Mouse (Mus musculus) mouse trophoblast stem cell (cell line): ENCODE measurements around the gene Snu13.

Source experiments
- in situ Hi-C, 2 experiments: fragments of 300-500 bp; cut with MseI, MboI; formaldehyde crosslinking; loops; 2 replicates in 1 of 2; 3 replicates in 1 of 2; pipeline ENCODE4 v1.15.1; 2025

Gene Snu13

GRCm38 (mm10) chr15:82047080-82047883 is at the start of gene Snu13:
TSS of gene Snu13 (minus strand) at chr15:82047598.
- in situ Hi-C loops = no loop called here

GRCm38 (mm10) chr15:82091061-82091460 is 43.7 kb upstream of the Snu13 start:
- in situ Hi-C loops = no loop called here

DNA sequence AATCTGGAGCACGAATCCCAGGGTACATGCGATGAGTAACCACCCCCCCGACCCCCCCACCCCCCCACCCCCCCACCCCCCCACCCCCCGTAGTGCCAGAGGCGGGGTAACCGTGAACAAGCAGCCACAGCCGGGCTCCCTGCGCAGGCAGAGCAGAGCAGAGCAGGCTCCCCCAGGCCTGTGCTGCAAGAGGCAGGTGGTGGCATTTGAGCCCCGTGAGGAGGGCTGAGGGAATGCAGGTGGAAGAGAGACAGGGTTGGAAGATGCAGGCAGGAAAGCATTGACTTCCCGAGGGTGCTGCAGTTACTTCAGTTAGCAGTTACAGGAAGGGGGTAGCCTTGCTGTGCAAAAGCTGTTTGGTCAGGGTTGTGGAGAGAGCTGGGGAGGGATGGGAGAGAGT is 39.9 kb upstream of the Snu13 start:
- in situ Hi-C loops = no loop called here

GRCm38 (mm10) chr15:82086131-82086530 is 38.7 kb upstream of the Snu13 start:
- in situ Hi-C loops = no loop called here

DNA sequence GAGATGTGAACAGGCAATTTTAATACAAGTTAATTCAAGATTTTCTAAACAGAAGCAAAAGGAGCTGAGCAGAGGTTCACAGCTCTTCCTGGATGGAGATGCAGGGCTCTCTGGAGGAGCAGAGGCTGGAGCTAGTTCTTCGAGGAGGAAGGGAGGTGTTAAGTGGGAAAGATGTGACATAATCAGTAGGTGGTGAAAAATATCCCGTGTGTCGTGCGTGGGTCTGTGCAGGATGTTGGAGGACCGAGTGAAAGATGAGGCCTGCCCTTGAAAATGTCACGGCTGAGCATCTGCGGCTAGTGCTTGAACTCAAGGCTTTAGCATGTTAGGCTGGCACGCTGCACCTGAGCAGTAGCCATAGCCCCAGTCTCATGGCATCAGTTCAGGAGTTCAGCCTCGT is 38.2 kb upstream of the Snu13 start:
- in situ Hi-C loops = no loop called here

GRCm38 (mm10) chr15:82081161-82081560 is 33.8 kb upstream of the Snu13 start:
- in situ Hi-C loops = no loop called here

GRCm38 (mm10) chr15:82079883-82080282 is 32.5 kb upstream of the Snu13 start:
- in situ Hi-C loops = no loop called here

- in situ Hi-C loops = no loop called here
Measured at GRCm38 (mm10) chr15:82073490-82073889, 26.1 kb upstream of the Snu13 start.

DNA sequence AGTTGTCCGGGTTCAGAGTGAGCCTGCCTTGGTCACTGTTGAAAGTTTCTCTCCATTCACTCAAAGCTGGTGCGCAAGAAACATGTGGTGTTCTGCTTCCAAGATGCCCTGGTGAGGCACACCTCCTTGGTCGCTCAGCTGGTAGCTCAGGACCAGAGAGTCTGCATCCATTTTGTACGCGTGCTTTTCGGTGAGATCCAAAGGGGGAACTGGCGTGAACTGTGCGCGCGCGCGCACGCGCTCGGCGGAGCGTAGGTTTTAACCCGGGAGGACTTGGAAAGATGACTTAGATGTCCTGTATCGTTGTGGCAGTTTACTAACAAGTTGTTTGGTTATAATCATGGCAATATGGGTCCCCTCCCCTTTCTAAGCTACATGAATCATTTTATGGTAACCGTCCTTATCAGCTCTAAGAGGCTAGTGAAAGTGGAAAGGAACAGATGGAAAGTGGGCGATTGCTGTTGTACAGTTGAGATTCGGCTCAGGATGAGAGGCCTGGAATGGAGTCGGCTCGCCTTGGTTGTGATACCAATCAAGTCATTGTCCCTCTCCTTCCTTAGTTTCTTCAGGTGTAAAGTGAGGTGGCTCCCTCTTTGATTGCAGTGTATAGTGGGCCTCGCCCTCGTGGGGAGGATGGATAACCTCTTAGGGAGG is 24.5 kb upstream of the Snu13 start:
- in situ Hi-C loops = no loop called here

GRCm38 (mm10) chr15:82069898-82070297 is 22.5 kb upstream of the Snu13 start, which contains the start of gene Mei1:
TSS of gene Mei1 (plus strand) at chr15:82069996.
- in situ Hi-C loops = loop anchor here (5.0 to 10.0 kb wide), 2 partner anchors 37 to 165 kb away; no protein-coding TSS in a partner anchor

- in situ Hi-C loops = loop anchor here (5.0 to 10.0 kb wide), 2 partner anchors 42 to 169 kb away; no protein-coding TSS in a partner anchor
Measured at GRCm38 (mm10) chr15:82065511-82065910, 18.1 kb upstream of the Snu13 start.

GRCm38 (mm10) chr15:82063909-82064308 is 16.5 kb upstream of the Snu13 start:
- in situ Hi-C loops = loop anchor here (5.0 to 10.0 kb wide), 2 partner anchors 48 to 171 kb away; no protein-coding TSS in a partner anchor

GRCm38 (mm10) chr15:82058719-82059201 is 11.4 kb upstream of the Snu13 start, which contains the start of gene 4930407I10Rik:
TSS of gene 4930407I10Rik (plus strand) at chr15:82059151.
- in situ Hi-C loops = no loop called here

DNA sequence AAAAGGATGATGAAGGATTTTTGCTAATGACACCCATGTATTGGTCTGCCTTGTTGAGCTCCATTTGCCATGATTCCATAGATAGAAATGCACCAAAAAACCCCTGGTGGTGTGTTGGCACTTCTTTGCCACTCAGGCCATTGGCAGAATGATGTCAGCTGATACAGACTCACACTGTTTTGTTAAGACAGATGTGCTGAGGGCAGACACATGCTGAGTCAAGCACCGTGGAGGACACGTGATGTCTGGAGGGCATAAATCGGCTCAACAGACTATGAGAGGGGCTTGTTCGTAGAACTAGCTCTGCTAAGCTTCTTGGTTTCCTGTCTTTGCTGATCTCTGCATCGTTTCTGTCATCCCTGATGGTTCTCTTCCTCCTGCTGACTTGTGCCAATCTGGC is 5.1 kb upstream of the Snu13 start:
- in situ Hi-C loops = no loop called here

DNA sequence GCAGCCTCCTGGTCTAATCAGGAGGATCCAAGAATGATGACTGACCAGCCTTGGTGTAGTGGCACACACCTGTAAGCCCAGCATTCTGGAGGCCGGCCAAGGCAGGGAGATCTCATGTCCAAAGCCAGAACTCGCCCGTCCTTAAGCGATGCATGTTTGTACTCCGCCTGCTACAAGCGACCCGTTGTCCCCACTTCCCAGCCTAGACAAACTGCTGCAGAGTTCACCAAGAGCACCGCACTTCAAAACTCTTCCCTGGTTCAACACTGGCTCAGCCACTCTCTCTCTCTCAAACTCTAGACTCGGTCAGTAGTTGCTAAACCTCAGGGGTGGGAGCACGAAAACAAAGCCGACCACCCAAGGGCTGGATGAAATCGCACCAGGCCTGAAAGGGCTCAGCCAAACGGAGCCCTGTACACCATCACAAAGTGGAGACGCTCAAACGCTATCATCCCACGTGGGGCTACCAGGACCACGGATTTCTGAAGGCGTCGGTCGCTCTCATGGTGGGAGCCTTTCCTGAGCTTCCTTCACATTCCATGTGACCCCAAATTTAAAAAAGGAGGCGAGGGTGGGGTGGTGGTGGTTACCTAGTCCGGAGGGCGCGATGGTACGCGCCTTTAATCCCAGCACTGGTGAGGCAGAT is 1.0 kb downstream of the Snu13 start:
- in situ Hi-C loops = no loop called here

DNA sequence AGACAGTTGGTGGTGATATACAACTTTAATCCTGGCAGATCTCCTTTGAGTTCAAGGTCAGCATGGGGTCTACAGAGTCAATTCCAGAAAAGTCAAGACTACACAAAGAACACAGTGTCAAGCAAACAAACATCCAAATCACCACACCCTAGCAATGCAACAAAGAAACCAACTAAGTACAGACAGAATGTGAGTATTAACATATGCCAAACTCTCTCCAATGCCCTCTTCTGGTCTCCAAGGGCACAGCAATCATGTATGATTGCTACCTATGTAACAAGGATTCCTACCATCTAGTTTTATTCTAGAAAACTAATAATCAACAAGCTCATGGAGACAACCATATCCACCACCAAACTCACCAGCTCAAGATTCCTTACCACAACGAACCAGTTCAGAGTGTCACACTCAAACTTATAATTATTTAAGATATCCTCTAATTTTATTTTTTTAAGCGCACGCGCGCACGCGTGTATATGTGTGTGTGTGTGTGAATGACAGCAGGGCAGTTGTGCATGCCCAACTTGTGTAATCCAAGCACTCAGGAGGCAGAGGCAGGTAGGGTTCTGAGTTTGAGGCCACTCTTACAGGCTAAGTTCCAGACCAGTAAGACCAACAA is 3.1 kb downstream of the Snu13 start:
- in situ Hi-C loops = no loop called here

DNA sequence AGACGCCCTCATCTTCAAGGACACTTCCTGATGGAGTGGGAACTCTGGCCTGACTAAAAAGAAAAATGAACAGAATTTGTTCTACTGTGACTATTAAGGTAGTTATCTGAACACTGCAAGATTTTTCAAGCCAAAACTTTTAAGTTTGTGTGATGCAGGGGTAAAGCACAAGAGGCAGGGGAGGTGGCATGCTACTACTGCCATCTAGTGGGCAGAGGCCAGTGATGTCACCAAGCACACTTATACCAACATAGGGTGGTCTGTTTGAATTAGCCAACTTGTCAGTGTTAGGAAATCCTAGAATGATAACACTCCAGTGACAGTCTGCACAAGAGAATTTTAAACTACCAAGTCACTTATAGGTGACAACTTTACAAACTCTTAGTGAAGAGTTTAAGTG is 6.7 kb downstream of the Snu13 start:
- in situ Hi-C loops = no loop called here

- in situ Hi-C loops = no loop called here
Measured at GRCm38 (mm10) chr15:82035904-82036689, 11.3 kb downstream of the Snu13 start.

- in situ Hi-C loops = no loop called here
Measured at GRCm38 (mm10) chr15:82033762-82034161, 13.6 kb downstream of the Snu13 start, which contains the start of gene Desi1. TSS of gene Desi1 (minus strand) at chr15:82033862.

DNA sequence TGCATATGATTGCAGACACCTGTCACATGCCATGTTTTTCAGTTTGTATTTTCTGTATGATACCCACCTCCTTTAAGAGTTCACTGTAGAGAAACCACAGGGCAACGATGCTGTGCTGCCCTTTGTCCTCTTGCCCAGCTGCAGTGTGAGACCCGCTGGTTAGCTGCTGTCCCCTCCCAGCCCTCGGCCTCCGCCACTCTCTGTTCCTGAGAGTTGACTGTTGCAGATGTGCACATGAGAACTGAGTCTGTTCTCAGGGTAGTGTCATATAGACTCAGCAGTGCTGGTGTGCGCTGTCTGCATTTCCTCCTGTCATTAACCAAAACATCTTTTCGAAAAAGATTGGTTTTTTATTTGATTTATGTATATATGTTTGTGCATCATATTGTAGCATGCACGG is 15.0 kb downstream of the Snu13 start:
- in situ Hi-C loops = no loop called here

- in situ Hi-C loops = no loop called here
Measured at GRCm38 (mm10) chr15:82027726-82028125, 19.7 kb downstream of the Snu13 start.
